Mouse (Mus musculus): ENCODE results near the gene Nlrc3. TPM values are rescaled to one million over a fixed set of nuclear protein-coding genes. Genes with fewer than 3 reads are reported as not detected.
A peak's percentile ranks its signal among the peaks of the same experiment; 100 is the strongest.

Gene Nlrc3
- total RNA-seq, 2 experiments from 2014 or later = 1.7 to 1.9 TPM

DNA sequence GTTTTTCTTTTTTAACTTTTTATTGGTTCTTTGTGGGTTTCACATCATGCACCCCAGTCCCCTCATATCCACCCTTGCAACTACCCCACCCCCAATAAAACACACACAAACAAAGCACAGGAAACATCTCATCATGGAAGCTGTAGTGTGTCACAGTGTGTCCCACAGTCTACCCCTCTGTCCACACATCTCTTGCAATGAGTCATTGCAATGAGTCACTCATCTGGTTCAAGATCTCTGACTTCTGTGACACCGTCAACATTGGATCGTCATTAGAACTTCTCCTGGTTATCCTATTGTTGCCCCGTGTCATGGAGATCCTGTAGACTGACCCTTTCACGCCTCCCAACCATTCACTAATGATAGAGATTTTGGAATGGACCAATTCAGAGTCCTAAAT lies 41.7 kb downstream of the Nlrc3 start:
- intact Hi-C loops (cut with DNase I) = no loop called here
- no peak for DNase-seq (ENCODE audit: extremely low spot score in 1 of 2, low spot score in 2 of 2)

DNA sequence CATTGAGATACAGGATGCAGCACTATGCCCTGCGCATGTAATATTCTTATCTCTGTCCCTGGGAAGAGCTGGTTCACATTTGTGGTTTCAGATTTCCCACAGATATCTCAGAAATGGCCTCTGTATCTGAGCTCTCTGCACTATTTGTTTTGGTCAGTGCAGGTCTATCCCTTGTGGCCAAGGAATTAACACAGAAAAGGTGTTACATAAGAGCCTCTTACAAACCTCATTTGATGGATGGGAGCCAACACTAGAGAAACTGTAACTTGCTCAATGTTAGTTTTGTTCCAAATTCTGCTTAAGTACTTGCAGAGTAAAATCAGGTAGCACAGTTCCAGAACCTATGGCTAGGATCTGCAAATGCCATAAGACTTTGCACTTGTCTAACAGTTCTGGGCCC lies 42.3 kb downstream of the Nlrc3 start:
- intact Hi-C loops (cut with DNase I) = no loop called here

DNA sequence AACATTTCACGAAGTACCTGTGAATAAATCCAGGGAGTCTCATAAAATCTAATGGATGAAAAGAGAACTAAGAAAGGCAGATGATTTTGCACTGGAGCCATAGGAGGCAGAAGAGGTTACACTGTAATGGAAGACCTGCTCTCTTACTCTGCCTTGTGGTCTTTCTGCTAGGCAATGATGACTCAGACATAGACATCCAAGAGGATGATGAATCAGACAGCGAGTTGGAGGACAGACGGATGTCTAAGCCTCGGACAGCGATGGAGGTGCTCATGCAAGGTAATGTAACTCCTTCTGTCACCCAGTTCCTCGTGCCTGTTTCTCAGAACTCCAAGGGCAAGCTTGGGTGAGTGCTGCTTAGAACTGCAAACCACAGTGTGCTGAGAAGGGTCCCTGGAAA lies 42.9 kb downstream of the Nlrc3 start:
- no peak for DNase-seq (ENCODE audit: extremely low spot score in 1 of 2, low spot score in 2 of 2)
- intact Hi-C loops (cut with DNase I) = no loop called here

More for the DNA sequence above, 42.3 kb downstream of the Nlrc3 start:
- DNase-seq (ENCODE audit: extremely low spot score in 1 of 2, low spot score in 2 of 2) = no peak

DNA sequence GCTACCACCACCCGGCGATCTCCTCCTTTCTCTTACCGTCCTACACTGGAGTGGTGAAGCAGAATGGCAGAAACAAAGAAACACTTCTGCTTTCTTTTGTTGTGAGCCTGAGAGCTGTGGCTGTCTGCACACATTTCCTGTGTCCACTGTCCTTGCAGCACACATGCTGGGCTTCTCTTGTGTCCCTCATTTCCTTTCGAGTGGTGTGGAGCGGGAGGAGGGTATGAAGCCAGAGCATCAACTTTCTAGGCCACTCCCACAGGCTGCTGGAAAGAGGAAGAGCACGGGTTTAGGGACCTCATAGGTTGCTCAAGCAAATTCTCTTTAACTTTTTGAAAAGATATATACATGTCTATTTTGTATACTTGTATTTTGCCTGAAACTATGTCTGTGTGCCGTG lies 47.3 kb downstream of the Nlrc3 start:
- intact Hi-C loops (cut with DNase I) = no loop called here
- no peak for DNase-seq (ENCODE audit: extremely low spot score in 1 of 2, low spot score in 2 of 2)

DNA sequence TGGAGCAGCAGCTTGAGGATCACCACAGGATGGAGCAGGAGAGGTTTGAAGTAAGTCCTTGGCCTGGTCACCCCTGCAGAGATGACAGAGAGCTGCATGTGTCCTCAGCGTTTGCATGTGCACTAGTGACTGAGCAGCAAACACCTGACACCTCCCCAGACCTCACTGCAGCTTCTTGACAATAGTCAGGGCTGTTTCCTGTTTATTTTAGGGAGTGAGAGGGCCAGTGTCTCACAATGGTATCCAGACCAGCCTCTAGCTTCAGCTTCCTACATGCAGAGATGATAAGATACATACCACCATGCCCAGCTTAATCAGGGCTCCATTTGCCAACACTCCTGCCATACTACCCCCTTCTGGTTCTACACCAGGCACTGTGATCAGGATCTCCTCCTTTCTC lies 47.9 kb downstream of the Nlrc3 start:
- intact Hi-C loops (cut with DNase I) = no loop called here

DNA sequence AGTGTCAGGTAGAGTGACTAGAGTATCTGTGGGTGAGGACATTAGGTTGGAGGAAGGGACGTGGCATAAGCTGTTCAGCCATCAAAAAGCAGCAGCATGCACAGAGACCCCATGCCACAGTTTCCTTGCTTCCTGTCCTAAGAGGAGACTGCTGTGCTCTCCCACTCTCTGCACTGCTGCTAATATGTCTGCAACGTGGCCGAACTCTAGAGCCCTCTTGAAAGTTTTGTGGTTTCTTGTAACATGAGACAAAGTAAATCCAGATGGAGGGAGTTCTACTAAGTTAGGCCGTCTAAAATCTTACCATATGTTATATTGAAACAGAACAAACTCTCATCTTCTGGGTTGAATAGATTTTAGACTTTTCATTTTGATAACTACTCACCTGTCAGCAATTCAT lies 52.5 kb downstream of the Nlrc3 start:
- intact Hi-C loops (cut with DNase I) = no loop called here
- DNase-seq (ENCODE audit: extremely low spot score in 1 of 2, low spot score in 2 of 2) = no peak

More for the DNA sequence above, 47.9 kb downstream of the Nlrc3 start:
- DNase-seq (ENCODE audit: extremely low spot score in 1 of 2, low spot score in 2 of 2) = no peak

DNA sequence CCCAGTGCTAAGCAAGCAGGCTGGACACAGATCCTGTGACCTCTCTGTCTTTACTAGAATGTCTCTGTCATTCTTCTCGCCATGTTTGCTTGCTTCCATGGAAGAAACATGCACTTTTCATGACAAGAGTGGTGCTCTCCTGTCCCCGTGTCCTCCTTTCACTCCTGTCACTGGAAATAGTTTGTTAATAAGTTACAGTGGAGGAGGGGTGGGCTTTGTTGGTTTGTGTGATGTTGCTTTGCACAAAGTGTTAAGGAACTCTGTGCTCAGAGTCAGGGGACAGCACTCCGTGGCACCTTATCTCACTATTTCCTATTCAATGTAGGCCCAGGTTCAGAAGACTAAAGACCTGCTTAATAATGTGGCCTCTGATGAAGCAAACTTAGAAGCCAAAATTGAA lies 52.9 kb downstream of the Nlrc3 start:
- no peak for DNase-seq (ENCODE audit: extremely low spot score in 1 of 2, low spot score in 2 of 2)
- intact Hi-C loops (cut with DNase I) = no loop called here

DNA sequence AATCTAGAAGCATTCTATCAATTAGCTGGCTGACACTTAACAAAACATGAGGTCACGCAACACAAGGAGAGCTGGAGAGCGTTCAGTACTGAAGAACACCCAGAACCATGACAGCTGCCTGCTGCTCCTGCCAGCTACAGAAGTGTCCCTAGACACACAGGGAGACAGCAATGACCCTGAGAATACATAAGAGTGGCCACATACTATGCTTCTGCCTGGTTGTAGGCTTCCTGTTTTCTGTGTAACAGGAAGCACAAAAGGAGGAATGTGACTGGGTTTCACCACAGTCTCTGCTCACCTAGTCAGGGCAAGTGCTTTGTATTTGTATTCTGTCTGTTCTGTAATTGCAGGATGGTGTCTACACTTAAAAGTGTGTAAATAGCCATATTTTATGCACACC lies 55.7 kb downstream of the Nlrc3 start:
- intact Hi-C loops (cut with DNase I) = no loop called here
- DNase-seq (ENCODE audit: extremely low spot score in 1 of 2, low spot score in 2 of 2) = no peak

DNA sequence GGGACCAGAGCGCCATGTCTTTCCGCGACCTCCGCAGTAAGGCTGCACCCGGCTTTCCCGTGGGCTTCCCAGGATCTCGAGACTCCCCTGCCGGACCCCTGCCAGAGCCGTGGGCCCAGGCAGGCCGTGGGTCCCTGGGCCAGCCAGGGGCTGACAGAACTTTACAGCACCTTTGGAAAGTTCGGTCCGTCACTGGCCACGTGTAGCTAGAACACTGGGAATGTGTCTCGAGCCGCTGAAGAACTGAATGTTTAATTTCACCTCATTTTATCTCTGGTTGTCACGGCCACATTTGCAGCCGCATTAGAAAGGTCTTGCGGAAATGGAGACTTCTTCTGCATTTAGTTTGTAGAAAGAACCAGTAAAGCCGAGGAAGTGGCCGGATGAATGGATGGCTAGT lies 67.3 kb downstream of the Nlrc3 start:
- intact Hi-C loops (cut with DNase I) = loop anchor here (10.0 kb wide), 1 partner anchor 164 kb away; the partner anchor contains the start of gene Zfp263
- DNase-seq (ENCODE audit: extremely low spot score in 1 of 2, low spot score in 2 of 2) = no peak

DNA sequence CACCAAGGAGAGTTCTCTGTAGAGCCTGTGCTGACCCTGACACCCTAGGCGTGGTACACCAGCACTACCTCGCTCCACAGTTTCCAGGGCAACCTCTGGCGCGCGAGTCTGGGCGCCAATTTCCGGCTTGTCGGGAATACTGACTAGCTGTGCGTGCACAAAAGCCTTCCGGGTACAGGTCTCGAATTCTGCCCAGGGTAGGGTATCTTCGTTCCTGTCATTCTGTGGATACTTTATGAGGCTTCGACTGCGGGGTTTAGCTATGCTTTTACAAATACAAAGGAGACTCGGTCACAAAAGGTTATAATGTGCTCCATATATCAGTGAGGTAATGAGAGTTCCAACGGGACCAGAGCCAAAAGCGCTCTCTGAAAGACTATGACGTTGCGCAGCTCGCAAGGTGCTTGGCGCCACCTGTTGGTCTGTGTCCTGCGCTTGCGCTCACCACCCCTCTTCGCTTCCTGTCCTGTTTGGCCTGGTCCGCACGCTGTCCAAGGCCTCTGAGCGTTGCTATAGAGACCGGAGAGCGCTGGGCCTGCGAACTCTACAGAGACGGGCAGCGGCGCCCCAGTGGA lies 67.8 kb downstream of the Nlrc3 start, which contains the start of the genes 1700037C18Rik and Cluap1:
Gene 1700037C18Rik, minus strand, starts transcription at position 153 of the 575 bp plus-strand sequence.
Gene Cluap1, plus strand, starts transcription at position 265 of the 575 bp plus-strand sequence.
- DNase-seq (ENCODE audit: extremely low spot score in 1 of 2, low spot score in 2 of 2) = peak; percentile 94 to 95
- intact Hi-C loops (cut with DNase I) = loop anchor here (10.0 kb wide), 1 partner anchor 164 kb away; the partner anchor contains the start of gene Zfp263

DNA sequence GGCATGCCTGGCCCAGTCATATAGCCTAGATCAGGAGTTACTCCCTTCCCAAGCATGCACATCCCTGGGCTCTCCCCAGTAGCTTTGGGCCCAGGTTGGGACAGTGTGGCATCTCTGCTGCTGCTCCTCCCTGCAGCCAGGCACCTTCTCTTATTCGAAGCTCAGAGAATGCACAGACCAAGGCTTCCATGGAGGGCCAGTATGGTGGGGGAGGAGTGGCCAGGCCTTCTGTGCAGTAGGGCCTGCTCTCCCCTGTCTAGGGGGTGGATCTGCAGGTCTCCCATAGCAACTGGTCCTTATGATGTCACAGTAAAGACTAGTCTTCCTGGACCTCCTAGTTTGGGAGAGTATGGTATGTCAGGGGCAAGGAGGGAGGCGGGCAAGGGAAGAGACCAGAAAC lies 69.0 kb downstream of the Nlrc3 start:
- peak in 1 of 2 experiments; percentile 34 for DNase-seq (ENCODE audit: extremely low spot score in 1 of 2, low spot score in 2 of 2)
- intact Hi-C loops (cut with DNase I) = loop anchor here (10.0 kb wide), 1 partner anchor 163 kb away; the partner anchor contains the start of gene Zfp263

DNA sequence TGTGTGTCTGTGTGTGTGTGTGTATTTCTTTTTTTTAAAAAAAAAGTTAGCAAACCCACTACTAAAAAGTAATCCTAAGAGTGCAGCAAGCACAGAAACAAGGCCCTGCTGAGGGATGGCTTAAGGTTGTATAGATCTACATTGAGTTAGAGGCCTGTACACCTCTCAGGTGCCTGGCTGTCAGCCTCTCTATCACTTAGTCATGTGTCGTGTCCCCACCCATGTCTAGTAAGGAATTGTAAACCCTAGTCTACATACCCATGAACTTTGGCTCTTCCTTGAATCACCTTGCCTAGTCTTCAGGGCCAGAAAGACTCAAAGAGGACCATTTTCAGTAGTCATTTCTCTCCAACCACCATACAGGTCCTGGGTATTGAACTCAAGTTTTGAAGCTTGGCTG lies 79.9 kb downstream of the Nlrc3 start:
- no peak for DNase-seq (ENCODE audit: extremely low spot score in 1 of 2, low spot score in 2 of 2)
- intact Hi-C loops (cut with DNase I) = no loop called here

DNA sequence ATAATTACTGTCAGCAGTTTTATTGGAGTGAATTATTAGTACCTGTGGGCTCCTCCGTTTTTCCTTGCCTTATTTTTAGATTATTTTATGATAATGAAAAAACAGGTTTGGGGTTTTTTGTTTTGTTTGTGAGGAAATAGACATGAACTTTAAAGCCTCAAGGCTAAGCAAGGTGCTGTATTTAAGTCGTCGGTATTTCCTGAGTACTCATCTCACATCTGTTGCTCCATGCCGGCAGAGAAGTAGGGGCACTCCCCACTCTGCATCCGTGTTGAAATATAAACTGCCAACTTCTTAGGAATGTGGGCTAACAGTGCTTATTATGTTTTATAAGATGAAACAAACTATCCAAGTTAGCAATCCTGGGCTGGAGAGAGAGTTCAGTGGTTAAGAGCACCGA lies 80.4 kb downstream of the Nlrc3 start:
- DNase-seq (ENCODE audit: extremely low spot score in 1 of 2, low spot score in 2 of 2) = no peak
- intact Hi-C loops (cut with DNase I) = no loop called here

DNA sequence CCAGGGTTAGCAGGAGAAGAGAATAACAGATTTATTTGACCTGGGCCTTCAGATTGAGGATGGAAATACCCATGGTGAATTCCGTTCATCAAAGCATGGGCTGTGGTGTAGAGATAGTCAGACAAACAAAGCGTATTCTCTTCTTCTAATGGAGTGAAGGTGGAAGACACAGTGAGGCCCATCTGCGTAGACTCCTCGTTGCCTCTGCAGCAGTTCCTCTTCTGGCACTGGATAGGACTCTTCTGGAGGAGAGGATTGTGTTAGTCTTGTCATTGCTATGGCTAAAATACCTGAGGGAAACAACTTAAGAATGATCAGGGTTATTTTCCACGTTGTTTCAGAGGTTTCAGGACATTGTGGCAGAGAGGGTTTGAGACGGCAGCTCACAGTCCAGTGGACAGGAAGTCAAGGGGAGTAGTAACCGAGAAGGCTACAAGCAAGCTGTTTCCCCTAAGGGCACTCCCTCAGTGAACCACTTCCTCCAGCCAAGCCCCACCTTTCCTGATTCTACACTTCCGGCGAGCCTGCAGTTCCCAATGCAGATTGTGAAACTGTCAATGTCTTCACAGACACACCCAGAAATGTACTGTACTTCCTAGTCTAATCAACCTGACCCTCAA lies 81.1 kb downstream of the Nlrc3 start:
- peak in 1 of 2 experiments; percentile 59 for DNase-seq (ENCODE audit: extremely low spot score in 1 of 2, low spot score in 2 of 2)
- intact Hi-C loops (cut with DNase I) = no loop called here

Small RNA genes lying within 50 kb of the gene (microRNA-seq; reads per million reads assigned to microRNA genes)
- not detected for gene Gm23493

Other genes with a start within 250 kb of the Nlrc3 start
- gene Zfp263, start 232.5 kb downstream of the Nlrc3 start, total RNA-seq (2021) = 10 to 100 TPM; 18.6 to 19.1 TPM
- gene Olfr15, start 145.8 kb downstream of the Nlrc3 start, total RNA-seq (2021) = not detected
- gene Zfp174, start 129.4 kb downstream of the Nlrc3 start, total RNA-seq (2021) = 1 to 10 TPM; 4.7 TPM
- 100 to 1,000 TPM; 128 to 141 TPM for gene Naa60, start 104.3 kb downstream of the Nlrc3 start, total RNA-seq (2021)
- gene Zfp597, start 92.1 kb downstream of the Nlrc3 start, total RNA-seq (2021) = 10 to 100 TPM; 31.7 to 32.6 TPM
- gene Gm20695, start 92.0 kb downstream of the Nlrc3 start, total RNA-seq (2021) = under 1 TPM in 1 of 2 experiments, not detected in 1; 0.60 TPM
- 1 to 10 TPM; 5.7 to 8.0 TPM for gene 1700037C18Rik, start 67.9 kb downstream of the Nlrc3 start, total RNA-seq (2021)
- gene Cluap1, start 67.8 kb downstream of the Nlrc3 start, total RNA-seq (2021) = 10 to 100 TPM; 35.1 to 35.9 TPM
- 10 to 100 TPM; 60.9 to 61.7 TPM for gene Slx4, start 27.1 kb upstream of the Nlrc3 start, total RNA-seq (2021)
- gene Dnase1, start 60.3 kb upstream of the Nlrc3 start, total RNA-seq (2021) = not detected
- 10 to 100 TPM; 66.8 to 68.2 TPM for gene Trap1, start 101.2 kb upstream of the Nlrc3 start, total RNA-seq (2021)
- 10 to 100 TPM; 79.1 to 80.5 TPM for gene Crebbp, start 237.4 kb upstream of the Nlrc3 start, total RNA-seq (2021)

Measured in left cerebral cortex, postnatal 10 days (tissue).